Mouse (Mus musculus): ENCODE data around the gene Carm1.
A peak's percentile ranks its signal among the peaks of the same experiment; 100 is the strongest.
"Not testable (repeated sequence)": the region's sequence is repeated elsewhere in the genome, so short reads cannot be mapped to it uniquely, and the experiment has no call there.

Carm1 gene

DNA sequence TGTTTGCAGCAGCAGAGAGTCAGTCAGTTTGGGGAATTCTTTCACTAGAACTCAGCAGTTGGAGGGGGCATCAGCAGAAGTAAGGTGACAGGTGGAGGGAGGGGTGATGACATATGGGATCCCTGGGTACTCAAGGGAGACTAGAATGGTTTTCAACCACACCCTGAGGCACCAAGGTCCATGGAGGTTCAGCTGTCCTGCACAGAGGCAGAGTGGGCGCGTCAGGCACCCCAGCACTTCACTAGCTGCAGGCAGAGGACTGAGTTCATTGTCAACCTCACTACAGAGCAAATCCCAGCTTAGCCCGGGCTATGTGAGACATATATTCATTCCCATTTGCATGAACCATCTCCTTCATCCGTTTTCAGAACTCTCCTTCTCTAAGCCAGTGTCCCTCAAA is 9.7 kb upstream of the Carm1 start:
- no peak for DNase-seq (ENCODE audit: low spot score in 2 of 2)

DNA sequence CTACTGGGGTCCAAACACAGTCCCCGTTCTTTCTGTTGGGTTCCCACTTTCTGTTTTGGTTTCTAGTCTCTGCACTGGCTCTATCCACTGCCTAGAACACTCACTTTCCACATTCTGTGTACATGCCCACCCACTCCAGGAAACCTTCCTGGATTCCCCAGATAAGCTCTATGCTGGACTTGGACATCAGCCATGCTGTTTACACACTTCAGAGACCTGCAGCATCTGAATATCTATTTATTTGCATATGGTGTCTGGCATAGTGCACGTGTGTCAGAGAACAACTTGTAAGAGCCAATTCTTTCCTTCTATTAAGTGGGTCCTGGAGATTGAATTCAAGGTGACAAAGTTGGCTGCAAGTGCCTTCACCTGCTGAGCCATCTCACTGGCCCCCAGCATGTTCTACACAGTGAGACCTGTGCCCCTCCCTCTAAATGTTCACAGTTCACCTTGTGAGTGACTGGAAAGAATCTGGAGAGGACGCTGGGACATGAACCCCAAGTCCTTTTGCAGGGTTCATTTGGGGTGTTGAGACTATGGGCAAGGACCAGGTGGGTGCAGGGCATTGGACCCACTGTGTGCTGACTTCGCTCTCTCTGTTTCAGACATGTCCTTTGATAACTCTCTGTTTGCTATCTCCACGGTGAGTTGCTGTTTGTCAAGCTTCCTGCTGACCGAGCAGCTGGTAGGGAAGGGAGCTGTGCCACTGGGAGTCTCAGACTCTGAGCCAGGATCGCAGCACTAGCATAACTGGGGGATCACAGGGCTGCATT is 6.5 kb upstream of the Carm1 start:
- DNase-seq (ENCODE audit: low spot score in 2 of 2), result no peak

DNA sequence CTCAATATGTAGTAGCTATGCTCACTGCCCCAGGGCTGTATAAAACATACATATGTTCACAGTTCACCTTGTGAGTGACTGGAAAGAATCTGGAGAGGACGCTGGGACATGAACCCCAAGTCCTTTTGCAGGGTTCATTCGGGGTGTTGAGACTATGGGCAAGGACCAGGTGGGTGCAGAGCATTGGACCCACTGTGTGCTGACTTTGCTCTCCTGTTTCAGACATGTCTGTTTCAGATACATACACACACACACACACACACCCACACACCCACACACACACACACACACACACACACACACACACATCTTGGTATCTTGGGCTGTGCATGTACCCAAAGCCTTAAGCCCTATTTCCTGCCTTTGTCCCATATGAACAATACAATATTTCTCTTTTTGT is 4.7 kb upstream of the Carm1 start:
- not testable (repeated sequence) for DNase-seq (ENCODE audit: low spot score in 2 of 2)

DNA sequence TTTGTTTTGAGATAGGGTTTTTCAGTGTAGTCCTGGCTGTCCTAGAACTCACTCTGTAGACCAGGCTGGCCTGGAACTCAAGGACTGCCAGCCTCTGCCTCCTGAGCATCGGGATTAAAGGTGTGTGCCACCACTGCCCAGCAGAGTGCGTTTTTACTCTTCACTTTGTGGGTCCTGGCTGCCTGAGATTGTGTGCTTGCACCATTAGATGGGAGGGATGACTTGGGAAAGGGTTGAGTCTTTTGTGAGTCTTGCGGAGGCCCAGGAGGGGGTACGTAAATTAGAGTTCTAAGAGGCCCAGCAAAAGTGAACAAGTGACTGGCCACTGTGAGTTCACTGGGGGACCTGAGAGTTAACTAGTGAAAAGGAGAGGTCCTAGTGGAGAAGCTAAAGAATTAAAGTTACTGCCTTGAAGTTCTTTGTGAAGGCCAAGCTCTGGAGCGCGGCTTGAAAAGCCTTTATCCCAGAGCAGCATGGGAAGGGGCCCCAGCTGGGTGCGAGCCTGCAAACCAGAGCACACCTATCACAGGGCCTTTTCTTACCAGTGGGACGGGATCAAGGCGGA is 1.3 kb upstream of the Carm1 start:
- DNase-seq (ENCODE audit: low spot score in 2 of 2), result no peak

DNA sequence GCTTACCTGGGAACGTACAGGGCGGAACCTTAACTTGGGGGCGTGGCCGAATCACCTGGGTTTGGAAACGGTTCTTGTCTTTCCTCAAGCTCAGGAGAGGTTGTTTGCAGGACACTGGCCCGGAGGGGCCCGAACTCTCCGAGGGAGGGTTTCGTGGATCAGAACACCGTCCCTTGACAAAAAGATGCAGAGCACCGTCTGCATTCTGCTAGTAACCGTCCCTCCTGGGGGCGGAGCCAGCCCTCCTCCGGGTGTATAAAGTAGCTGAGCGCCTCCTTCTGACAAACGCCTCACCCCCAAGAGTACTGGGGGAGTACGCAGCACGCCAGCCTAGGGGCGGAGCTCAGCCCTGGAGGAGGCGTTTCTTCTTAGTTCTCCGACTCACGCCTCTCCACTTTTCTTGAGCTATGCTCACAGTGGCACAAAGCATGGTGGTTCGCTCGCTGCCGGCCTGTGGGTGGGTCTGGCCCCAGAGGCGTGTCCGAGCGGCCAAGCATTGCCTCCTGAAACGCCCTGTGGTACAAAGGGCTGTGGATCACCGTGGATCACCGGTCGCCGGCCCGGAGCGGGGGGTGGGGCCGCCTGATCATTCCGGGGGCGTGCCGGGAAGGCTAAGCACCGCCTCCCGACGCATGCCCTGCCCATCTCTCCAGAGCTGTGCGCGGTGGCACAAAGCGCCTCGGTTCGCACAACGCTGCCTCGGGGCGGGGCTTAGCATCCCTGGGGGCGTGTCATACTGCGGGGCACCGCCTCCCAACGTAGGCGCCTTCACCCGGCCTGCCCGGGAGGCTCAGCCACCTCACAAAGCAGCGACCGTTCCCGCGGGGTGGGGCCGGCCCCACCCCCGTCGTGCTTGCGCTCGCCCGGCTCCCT is 542 bp upstream of the Carm1 start:
- DNase-seq (ENCODE audit: low spot score in 2 of 2), result peak; percentile 100

DNA sequence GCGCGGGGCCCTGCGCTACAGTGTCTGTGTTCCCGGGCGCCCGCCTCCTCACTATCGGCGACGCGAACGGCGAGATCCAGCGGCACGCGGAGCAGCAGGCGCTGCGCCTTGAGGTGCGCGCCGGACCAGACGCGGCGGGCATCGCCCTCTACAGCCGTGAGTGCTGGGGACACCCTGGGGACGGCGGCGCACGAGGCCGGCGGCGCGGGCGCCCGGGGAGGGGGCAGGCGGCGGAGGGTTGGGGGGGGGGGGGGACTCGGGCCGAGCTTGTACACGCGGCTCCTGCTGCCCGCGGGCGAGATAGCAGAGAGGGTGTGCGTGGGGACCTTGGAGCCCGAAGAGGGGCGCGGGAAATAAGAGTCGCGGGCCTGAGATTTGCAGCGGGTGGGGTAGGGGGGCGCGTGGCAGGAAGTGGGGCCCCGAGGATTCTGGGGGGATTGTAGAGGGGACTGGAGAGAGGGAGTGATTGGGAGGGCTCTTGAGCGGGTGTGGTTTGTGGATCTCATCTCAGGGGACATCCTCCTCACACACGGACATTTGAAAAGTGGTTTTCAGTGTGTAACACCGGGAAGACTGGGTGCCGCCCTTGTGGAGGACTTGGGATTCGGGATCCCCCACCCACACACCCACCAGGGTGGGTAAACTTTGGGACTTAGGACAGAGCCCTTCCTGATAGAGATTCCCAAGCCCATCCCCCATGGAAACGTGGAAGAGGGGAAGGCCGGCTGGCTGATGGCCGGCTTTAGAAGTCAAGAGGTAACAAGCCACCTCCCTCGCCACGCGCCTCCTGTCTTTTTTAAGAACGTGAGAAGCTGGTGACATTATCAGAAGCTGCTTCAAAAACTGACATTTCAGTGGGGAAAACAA is 614 bp downstream of the Carm1 start:
- peak; percentile 48 to 54 for DNase-seq (ENCODE audit: low spot score in 2 of 2)

DNA sequence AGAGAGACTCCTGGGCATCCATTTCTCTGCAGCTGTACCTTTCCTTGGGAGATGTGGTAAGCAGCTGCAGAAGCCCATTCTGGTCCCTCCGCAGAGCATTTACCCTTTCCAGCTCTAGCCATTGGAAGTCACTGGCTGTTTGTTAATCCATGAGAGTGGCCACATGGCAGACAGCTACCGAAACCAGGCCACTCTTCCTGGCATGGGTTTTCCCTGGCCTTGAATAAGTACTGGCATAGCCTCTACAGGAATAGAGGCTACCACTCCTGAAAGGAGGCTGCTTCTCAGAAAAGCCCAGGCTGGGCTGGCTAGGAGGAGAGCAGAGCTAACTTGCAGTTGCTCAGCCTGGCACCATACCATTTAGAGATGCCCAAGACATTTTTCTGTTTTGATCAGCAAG is 4.4 kb downstream of the Carm1 start:
- no peak for DNase-seq (ENCODE audit: low spot score in 2 of 2)

DNA sequence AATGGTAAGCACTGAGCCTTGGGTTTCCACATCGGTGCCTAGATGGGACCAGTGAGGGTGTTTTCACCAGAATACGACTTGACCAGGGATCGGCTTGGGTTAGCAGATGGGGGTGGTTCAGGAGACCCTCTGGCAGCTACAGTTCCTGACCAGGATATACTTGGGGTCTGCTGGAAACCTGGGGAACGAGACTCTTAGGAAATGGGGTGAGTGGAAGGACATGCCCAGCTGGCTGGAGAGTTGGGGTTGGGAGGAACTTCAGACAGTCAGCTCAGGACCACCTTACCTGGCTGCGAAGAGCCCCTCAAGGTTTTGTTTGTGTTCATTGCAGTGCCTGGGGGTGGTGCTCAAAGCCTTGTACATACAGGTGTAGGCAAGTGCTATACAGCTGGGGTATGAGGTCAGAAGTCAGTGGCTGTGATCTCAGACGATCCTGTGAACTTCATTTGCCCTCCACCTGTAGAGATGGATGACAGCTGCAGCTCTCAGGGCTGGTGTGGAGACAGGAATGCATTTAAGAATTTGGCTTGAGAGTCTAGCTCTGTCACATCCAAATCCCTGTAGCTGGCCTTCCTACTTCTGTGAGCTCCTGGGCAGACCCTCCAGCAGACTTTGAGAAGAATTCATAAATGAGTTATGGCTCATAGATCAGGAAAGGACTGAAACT is 7.0 kb downstream of the Carm1 start:
- no peak for DNase-seq (ENCODE audit: low spot score in 2 of 2)

DNA sequence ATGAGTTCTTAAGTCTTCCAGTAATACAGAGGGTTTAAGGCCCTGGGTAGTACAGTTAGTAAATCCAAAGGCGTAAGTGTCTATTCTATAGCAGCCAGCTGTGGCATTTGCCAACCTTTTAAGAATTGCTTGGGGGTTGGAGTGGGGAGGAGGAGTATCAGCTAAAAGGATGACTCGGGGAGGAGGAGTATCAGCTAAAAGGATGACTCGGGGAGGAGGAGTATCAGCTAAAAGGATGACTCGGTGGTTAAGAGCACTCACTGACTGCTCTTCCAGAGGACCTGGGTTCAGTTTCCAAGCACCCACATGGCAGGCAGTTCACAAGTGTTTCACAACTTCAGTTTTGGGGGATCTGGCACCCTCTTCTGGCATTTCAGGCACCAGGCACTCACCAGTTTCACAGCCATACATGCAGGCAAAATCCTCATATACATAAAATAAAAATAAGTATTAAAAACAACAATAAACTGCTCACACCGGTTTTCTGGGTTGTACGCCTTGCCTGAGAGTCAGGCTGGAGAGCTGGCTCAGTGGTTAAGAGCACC is 8.6 kb downstream of the Carm1 start:
- no peak for DNase-seq (ENCODE audit: low spot score in 2 of 2)

DNA sequence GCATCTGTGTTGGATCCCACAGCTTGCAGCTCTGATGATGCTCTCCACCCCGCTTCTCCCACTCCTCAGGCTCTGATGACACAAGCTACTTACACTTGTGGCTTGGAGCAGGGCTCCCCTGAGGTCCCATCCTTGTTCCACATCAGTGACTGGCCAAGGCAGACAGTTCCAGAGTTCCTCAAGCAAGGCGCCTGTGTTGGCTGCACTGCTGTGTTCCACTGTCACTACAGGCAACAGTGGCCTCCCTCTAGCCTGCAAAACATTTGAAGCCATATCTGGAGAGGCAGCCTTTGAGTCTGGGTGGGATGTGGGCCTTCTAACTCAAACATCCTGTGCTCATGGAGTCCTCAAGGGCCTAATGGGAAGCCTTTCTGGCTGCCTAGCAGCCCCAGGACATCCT is 10.3 kb downstream of the Carm1 start:
- DNase-seq (ENCODE audit: low spot score in 2 of 2), result no peak

DNA sequence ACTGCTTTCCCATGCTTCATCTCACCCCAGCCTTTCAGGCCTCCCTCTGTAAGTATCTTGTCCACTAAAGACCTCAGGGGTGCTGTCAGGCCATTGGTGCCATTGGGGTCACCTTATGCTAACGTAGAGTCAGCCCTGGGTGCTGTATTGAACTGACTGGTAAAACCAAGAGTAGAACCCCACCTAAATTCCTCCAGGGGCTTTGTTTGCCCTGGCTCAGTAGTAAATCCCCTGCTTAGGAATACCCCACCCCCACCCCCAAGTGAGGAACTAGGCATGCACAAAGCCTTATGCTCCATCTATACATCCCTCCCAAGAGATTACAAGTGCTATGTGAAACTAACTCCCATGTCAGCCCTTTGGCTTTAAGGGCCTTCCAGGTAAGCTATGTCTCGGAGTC is 10.9 kb downstream of the Carm1 start:
- no peak for DNase-seq (ENCODE audit: low spot score in 2 of 2)

DNA sequence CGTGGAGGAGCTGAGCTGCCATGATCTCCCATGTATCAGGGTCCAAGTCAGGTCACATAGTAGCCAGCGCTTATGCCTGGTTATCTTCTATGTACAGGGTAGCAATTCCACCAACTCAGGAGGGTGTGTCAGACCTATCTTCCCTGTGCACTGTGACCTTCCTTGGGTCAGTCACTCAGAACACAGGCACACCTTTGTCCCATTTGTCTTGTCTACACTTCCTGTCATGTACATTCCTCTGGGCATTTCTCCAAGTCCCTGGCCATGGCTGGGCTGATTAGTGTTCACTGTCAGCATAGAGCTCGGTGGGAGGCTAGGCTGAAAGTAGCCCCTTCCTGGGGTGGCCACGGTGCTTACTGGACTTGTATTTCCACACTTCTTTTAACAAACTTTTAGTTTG is 11.7 kb downstream of the Carm1 start:
- DNase-seq (ENCODE audit: low spot score in 2 of 2), result no peak

DNA sequence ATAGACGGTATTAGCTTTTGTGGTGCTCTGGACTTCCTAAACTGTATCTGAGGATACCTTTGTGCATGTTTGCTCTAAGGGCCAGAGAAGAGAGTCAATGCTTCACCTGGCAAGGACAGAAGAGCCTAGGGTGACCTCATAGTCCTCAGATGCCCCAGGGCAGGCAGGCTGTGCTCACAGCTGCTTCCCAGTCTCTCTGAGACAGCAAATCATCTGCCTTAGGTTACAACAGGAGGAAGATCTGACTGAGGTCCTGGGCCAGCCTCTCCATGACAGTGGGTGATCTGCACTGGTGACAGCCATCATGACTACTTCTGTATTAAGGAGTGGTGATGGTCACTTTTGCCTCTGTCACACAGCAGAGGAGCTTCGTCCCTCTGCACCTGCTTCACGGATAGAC is 12.5 kb downstream of the Carm1 start:
- no peak for DNase-seq (ENCODE audit: low spot score in 2 of 2)

DNA sequence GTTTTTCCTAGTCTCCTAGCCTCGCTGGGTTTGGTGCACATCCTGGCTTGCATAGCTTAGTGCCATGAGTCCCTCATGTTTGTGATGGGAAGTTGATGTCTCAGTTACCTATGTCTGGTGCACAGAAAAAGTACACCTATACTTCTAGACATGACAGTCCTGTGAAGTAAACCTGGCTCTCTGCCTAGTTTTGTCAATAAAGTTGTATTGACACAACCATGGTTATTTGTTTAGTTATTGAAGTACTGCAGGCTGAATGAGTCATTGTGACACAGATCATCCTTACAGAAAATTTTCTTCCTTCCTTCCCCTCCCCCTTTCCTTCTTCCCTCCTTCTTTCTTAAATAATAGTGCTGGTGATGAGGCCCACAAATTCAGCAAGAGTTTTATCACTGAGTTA is 17.7 kb downstream of the Carm1 start:
- DNase-seq (ENCODE audit: low spot score in 2 of 2), result no peak

DNA sequence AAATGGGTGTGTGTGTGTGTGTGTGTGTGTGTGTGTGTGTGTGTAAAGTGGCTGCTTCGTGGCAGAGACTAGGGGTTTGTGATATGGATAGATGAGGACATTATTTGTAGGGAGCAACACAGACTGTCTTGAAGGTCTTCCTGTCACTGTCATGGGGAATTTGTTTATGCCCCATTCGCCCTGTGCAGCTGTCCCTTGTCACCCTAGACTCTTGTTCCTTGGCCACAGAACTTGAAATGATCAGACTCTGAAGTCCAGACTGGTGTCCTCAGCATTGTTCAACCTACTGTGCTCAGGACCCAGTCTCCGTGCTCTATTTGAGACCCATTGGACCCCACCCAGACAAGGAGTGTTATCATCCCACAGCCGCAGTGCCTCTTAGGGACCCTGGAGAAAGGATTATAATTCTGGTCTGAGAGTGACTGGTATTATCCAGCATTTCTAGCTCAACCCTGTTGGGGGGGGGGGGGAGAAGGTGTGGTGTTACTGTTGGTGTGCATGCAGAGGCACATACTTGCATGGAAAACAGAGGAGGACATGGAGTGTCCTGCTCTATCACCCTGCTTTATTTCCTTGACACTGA is 18.4 kb downstream of the Carm1 start:
- DNase-seq (ENCODE audit: low spot score in 2 of 2), result no peak

DNA sequence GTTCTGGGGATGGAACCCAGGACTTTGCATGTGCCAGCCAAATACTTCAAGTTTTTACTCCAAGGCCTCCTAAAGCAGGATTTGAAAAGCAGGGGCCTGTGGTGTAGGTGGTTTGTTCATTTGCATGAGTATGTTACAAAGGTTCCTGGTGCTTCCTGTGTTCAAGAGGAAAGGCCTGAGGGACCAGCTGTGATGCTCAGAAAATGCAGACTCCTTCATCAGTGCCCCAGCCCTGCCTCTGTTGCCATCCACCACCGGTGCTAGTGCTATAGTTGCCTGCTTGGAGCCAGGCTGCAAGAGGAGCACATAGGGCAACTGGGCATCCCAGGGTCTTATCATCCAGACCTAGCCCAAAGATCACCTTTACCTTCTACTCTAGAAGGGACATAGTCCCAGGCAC is 19.8 kb downstream of the Carm1 start:
- DNase-seq (ENCODE audit: low spot score in 2 of 2), result no peak

DNA sequence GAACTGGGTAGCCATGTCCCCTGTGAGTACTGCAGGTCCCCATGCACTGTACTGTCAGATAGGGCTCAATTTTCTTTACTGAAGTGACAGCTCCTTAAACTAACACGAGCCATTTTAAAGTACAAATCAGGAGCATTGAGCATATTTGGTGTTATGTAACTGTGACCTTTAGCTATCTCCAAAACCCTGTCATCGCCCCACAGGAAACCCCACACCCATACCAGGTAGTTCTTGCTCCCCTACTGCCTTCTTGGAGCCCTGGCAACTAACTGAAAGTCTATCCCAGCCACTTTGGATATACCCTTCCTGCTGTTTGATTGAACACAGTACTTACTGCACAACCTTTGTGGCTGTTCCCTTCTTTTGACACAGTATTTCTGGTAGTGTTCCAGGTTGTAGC is 20.4 kb downstream of the Carm1 start:
- no peak for DNase-seq (ENCODE audit: low spot score in 2 of 2)

DNA sequence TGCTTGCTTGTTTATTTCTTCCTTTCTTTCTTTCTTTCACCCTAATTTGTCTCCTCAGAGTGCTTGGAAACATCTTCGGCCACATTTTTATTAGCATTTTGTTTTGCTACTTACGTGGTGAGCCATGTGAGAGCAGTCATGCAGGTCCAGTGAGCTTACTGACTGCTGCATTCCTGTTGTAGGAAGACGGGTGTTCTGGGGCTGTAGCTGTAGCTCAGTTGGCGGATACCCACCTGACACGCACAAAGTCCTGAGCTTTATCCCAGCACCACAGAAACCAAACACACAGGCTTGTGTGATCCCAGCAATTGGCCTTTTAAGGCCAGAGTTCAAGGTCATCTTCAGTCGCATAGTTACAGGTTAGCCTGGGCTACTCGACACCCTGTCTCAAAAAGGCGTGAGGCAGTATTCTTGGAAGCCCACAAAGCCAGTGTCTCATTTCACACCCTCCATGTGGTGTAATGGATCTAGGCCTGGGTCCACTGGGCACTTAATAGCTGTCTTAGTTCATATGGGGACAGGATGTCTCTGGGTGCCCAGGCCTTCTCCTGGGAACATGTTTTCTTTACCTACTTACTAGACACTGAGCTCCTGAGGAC is 22.1 kb downstream of the Carm1 start:
- no peak for DNase-seq (ENCODE audit: low spot score in 2 of 2)

DNA sequence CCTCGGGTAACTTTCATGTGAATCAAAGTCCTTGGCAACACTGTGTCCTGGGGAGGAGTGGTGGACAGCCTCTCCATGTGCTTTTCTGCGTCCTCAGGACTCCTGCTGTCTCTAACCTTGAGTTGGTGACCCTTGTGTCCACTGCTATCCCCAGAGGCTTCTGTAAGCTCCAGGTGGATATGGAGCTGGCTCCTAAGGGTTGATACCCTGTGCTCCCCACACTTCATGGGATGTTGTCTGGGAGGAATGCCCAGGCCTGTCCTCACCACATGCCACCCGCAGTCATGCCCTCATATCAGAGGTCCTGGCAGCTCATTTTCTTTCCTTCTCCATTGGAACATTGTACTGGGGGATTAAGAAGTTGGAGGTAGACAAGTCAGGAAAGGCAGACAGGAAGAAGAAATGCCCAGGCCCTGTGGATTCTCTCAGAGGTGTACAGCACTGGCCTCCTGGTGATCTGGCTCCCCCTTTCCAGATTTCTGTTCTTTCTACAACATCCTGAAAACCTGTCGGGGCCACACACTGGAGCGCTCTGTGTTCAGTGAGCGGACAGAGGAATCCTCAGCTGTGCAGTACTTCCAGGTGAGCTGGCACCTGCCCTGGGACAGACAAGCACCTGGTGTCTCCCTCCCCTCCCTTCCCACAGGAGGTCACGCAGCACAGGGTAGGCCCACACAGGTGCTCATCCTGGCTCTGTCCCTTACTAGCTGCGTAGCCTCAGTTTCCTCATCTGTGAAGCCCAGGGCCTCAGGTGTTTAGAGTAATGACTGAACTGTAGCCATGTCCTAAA is 27.5 kb downstream of the Carm1 start:
- no peak for DNase-seq (ENCODE audit: low spot score in 2 of 2)

Measured in urinary bladder, postnatal 36 days (tissue).